Mouse (Mus musculus): ENCODE results near the gene Prss16. TPM values are rescaled to one million over a fixed set of nuclear protein-coding genes. Genes with fewer than 3 reads are reported as not detected.

Prss16 gene
- polyA plus RNA-seq, 1 experiment from 2014 or later, result 0.48 TPM

GRCm38 (mm10) chr13:21997201-21997820 is 12.2 kb downstream of the Prss16 start:
- no peak for ATAC-seq (ENCODE audit: low FRiP score)
- Histone ChIP-seq H3K9me3 (replicated peaks) (no peaks in the 10 kb centered on the region), H3K9ac (no peak overlapping the region), H3K27ac (no peak overlapping the region), H3K4me1 (peaks cover 10% of the 10 kb centered on the region), H3K4me2 (replicated peaks) (peak overlapping the region; percentile 35), H3K36me3 (no peaks in the 10 kb centered on the region), H3K27me3 (peaks cover 83% of the 10 kb centered on the region), H3K4me3 (peak overlapping the region; percentile 11; the same call in 1 of the 2 replicates)
- WGBS, result 1% methylated on average over 21 of the region's 21 CpGs

- H3K27me3 ChIP-seq, result peaks cover 78% of the 10 kb centered on the region
- under 1% methylated on average over 13 of the region's 13 CpGs for WGBS
Measured at GRCm38 (mm10) chr13:21996840-21997185, 12.7 kb downstream of the Prss16 start.

GRCm38 (mm10) chr13:21996101-21996839 is 13.3 kb downstream of the Prss16 start:
- ATAC-seq (ENCODE audit: low FRiP score), result no peak
- peak overlapping the region; percentile 28; the same call in 1 of the 2 replicates for H3K4me3 ChIP-seq
- peak overlapping the region; percentile 45 for H3K4me2 ChIP-seq (replicated peaks)
- H3K4me1 ChIP-seq, result peaks cover 10% of the 10 kb centered on the region
- H3K27me3 ChIP-seq, result peaks cover 75% of the 10 kb centered on the region
- no peaks in the 10 kb centered on the region for H3K36me3 ChIP-seq
- no peaks in the 10 kb centered on the region for H3K9me3 ChIP-seq (replicated peaks)
- H3K9ac ChIP-seq, result no peak overlapping the region
- 4% methylated on average over 12 of the region's 12 CpGs for WGBS
- no peak overlapping the region for H3K27ac ChIP-seq

More at GRCm38 (mm10) chr13:21996840-21997185, 12.7 kb downstream of the Prss16 start:
- no peak overlapping the region for H3K27ac ChIP-seq
- peak overlapping the region; percentile 35 for H3K4me2 ChIP-seq (replicated peaks)
- H3K4me1 ChIP-seq, result peaks cover 10% of the 10 kb centered on the region
- no peaks in the 10 kb centered on the region for H3K36me3 ChIP-seq
- no peak for ATAC-seq (ENCODE audit: low FRiP score)
- H3K4me3 ChIP-seq, result peak overlapping the region; percentile 11; the same call in 1 of the 2 replicates
- no peaks in the 10 kb centered on the region for H3K9me3 ChIP-seq (replicated peaks)
- H3K9ac ChIP-seq, result no peak overlapping the region

GRCm38 (mm10) chr13:21995331-21995914 is 14.1 kb downstream of the Prss16 start:
- no peak overlapping the region for H3K27ac ChIP-seq
- H3K4me2 ChIP-seq (replicated peaks), result peak overlapping the region; percentile 45
- H3K9ac ChIP-seq, result no peak overlapping the region
- no peaks in the 10 kb centered on the region for H3K9me3 ChIP-seq (replicated peaks)
- peaks cover 73% of the 10 kb centered on the region for H3K27me3 ChIP-seq
- peaks cover 10% of the 10 kb centered on the region for H3K4me1 ChIP-seq
- peak overlapping the region; percentile 28 for H3K4me3 ChIP-seq
- WGBS, result under 1% methylated on average over 21 of the region's 21 CpGs
- H3K36me3 ChIP-seq, result no peaks in the 10 kb centered on the region
- ATAC-seq (ENCODE audit: low FRiP score), result no peak

- Histone ChIP-seq H3K36me3 (no peaks in the 10 kb centered on the region), H3K9me3 (replicated peaks) (no peaks in the 10 kb centered on the region), H3K4me3 (peak overlapping the region; percentile 28), H3K27me3 (peaks cover 68% of the 10 kb centered on the region), H3K4me1 (peaks cover 10% of the 10 kb centered on the region), H3K9ac (no peak overlapping the region), H3K27ac (no peak overlapping the region), H3K4me2 (replicated peaks) (peak overlapping the region; percentile 45)
- 4% methylated on average over 8 of the region's 8 CpGs for WGBS
- ATAC-seq (ENCODE audit: low FRiP score), result no peak
Measured at GRCm38 (mm10) chr13:21994896-21995295, 14.6 kb downstream of the Prss16 start.

- no peaks in the 10 kb centered on the region for H3K36me3 ChIP-seq
- no peak for ATAC-seq (ENCODE audit: low FRiP score)
- WGBS, result 1% methylated on average over 22 of the region's 22 CpGs
Measured at GRCm38 (mm10) chr13:21993957-21994738, 15.4 kb downstream of the Prss16 start.

GRCm38 (mm10) chr13:21992550-21992949 is 17.0 kb downstream of the Prss16 start:
- no peak for ATAC-seq (ENCODE audit: low FRiP score)
- Histone ChIP-seq H3K36me3 (no peaks in the 10 kb centered on the region), H3K9me3 (replicated peaks) (no peaks in the 10 kb centered on the region), H3K27me3 (peaks cover 44% of the 10 kb centered on the region), H3K4me3 (no peak overlapping the region), H3K4me2 (replicated peaks) (no peak overlapping the region), H3K4me1 (peaks cover 10% of the 10 kb centered on the region), H3K27ac (no peak overlapping the region), H3K9ac (no peak overlapping the region)
- 80% methylated on average over 5 of the region's 5 CpGs for WGBS

More at GRCm38 (mm10) chr13:21993957-21994738, 15.4 kb downstream of the Prss16 start:
- Histone ChIP-seq H3K4me3 (no peak overlapping the region), H3K4me1 (peaks cover 10% of the 10 kb centered on the region), H3K4me2 (replicated peaks) (no peak overlapping the region), H3K27ac (no peak overlapping the region), H3K9me3 (replicated peaks) (no peaks in the 10 kb centered on the region), H3K9ac (no peak overlapping the region), H3K27me3 (peaks cover 60% of the 10 kb centered on the region)

GRCm38 (mm10) chr13:21984486-21984885 is 25.1 kb downstream of the Prss16 start:
- Histone ChIP-seq H3K36me3 (no peaks in the 10 kb centered on the region), H3K27ac (no peak overlapping the region), H3K4me2 (replicated peaks) (no peak overlapping the region), H3K9me3 (replicated peaks) (no peaks in the 10 kb centered on the region), H3K4me3 (no peak overlapping the region), H3K4me1 (peaks cover 10% of the 10 kb centered on the region), H3K27me3 (peaks cover 71% of the 10 kb centered on the region), H3K9ac (no peak overlapping the region)
- ATAC-seq (ENCODE audit: low FRiP score), result no peak
- WGBS, result 85% methylated on average over 2 of the region's 2 CpGs

GRCm38 (mm10) chr13:21981803-21982193 is 27.7 kb downstream of the Prss16 start:
- peak overlapping the region; percentile 97 for H3K4me2 ChIP-seq (replicated peaks)
- WGBS, result 2% methylated on average over 17 of the region's 17 CpGs
- no peak for ATAC-seq (ENCODE audit: low FRiP score)
- H3K9ac ChIP-seq, result peak overlapping the region; percentile 67
- H3K27ac ChIP-seq, result no peak overlapping the region
- peaks cover 83% of the 10 kb centered on the region for H3K27me3 ChIP-seq
- no peaks in the 10 kb centered on the region for H3K9me3 ChIP-seq (replicated peaks)
- H3K4me1 ChIP-seq, result peaks cover 10% of the 10 kb centered on the region
- peak overlapping the region; percentile 52 for H3K4me3 ChIP-seq
- no peaks in the 10 kb centered on the region for H3K36me3 ChIP-seq

GRCm38 (mm10) chr13:21980981-21981802 is 28.4 kb downstream of the Prss16 start, which contains the start of gene Pom121l2:
Gene Pom121l2, plus strand, starts transcription at chr13:21981194.
- H3K4me3 ChIP-seq, result peak within 1 kb of the TSS; percentile 52
- peak; percentile 69 for ATAC-seq (ENCODE audit: low FRiP score)
- H3K9me3 ChIP-seq (replicated peaks), result no peaks in the 10 kb centered on the region
- under 1% methylated on average over 58 of the region's 58 CpGs for WGBS
- peaks cover 10% of the 10 kb centered on the region for H3K4me1 ChIP-seq
- no peaks in the 10 kb centered on the region for H3K36me3 ChIP-seq
- no peak within 1 kb of the TSS for H3K27ac ChIP-seq
- peak within 1 kb of the TSS; percentile 97 for H3K4me2 ChIP-seq (replicated peaks)
- peaks cover 77% of the 10 kb centered on the region for H3K27me3 ChIP-seq
- peak within 1 kb of the TSS; percentile 67 for H3K9ac ChIP-seq

- Histone ChIP-seq H3K27ac (peak overlapping the region; percentile 84), H3K9ac (peak overlapping the region; percentile 62), H3K4me3 (peak overlapping the region; percentile 42), H3K4me2 (replicated peaks) (peak overlapping the region; percentile 32), H3K36me3 (no peaks in the 10 kb centered on the region), H3K4me1 (no peaks in the 10 kb centered on the region), H3K27me3 (peaks cover 21% of the 10 kb centered on the region), H3K9me3 (replicated peaks) (no peaks in the 10 kb centered on the region)
- WGBS, result 5% methylated on average over 20 of the region's 20 CpGs
- peak; percentile 91 for ATAC-seq (ENCODE audit: low FRiP score)
Measured at GRCm38 (mm10) chr13:21974726-21975473, 34.6 kb downstream of the Prss16 start.
